ENCODE assay signal across 9 mouse cellular contexts in genomic region chr7:30434238-30434637, GRCm38 (mm10). TPM values are rescaled to one million over a fixed set of nuclear protein-coding genes. Genes with fewer than 3 reads are reported as not detected.
DNase-seq lines count a peak whose midpoint lies in the region; ATAC-seq and TF ChIP-seq lines count a peak whose summit lies in the region.
"Had no signal": no experiment of that assay in that cellular context is flagged by ENCODE, and none has a peak within 500 bp of the region (broad histone marks: within the 10 kb centered on the region; RNA-seq: fewer than 3 reads in every experiment).

No protein-coding gene starts in this region.

- H3K9me3 ChIP-seq in G1E (replicated peaks) = no peaks in the 10 kb centered on the region
- H3K9me3 ChIP-seq: liver, embryonic 15.5 days had no signal

- H3K36me3 ChIP-seq in G1E (replicated peaks) = no peaks in the 10 kb centered on the region
- H3K36me3 ChIP-seq: liver, embryonic 15.5 days had no signal

- no peaks in the 10 kb centered on the region; the same call in 1 of the 2 replicates for H3K27me3 ChIP-seq in G1E (ENCODE audit: insufficient read depth, low read length)

- TF ChIP-seq CTCF in G1E (IDR thresholded peaks at IDR 0.05; ENCODE audit: low read depth, low read length) = no peak

- ATAC-seq in G1E (ENCODE audit: extremely low read depth, insufficient number of reproducible peaks, low FRiP score, poor library complexity, severe bottlenecking) = no peak

- no peaks in the 10 kb centered on the region for H3K4me1 ChIP-seq in G1E (ENCODE audit: insufficient read depth, low read depth, low read length)

- H3K4me3 ChIP-seq in G1E (ENCODE audit: low read depth, low read length) = no peak overlapping the region
- H3K4me3 ChIP-seq: liver, embryonic 15.5 days had no signal

- DNase-seq in kidney, adult 9 months = peak; percentile 49
- no peak for DNase-seq in kidney, adult 11 months
- peak; percentile 48 for DNase-seq in G1E (ENCODE audit: low spot score)
- DNase-seq in c-Kit-positive CD71-positive TER-119-positive erythroid progenitor cells, embryonic 14.5 days (ENCODE audit: low spot score) = peak; percentile 37
- peak; percentile 63 for DNase-seq in lung, postnatal 14 days
- no peak for DNase-seq in layer of hippocampus, adult 9-10 months (ENCODE audit: low spot score)
- no peak for DNase-seq in spleen, adult 18-20 months

RNA-seq across cellular contexts. Expression of gene Aplp1, which starts 11.1 kb away (rescaled TPM):
- not detected in 2 replicates for total RNA-seq in G1E (2014; fragmentation: Nextera tagmentation)
- total RNA-seq in G1E (2017) = 0.49 TPM in 1 of 2 replicates, not detected in the other
- polyA plus RNA-seq in G1E (2012) = not detected in 2 replicates

RNA-seq across cellular contexts. Expression of gene Nfkbid, which starts 12.7 kb away (rescaled TPM):
- total RNA-seq in G1E (2014; fragmentation: Nextera tagmentation) (3.0 and 4.5 TPM in 2 replicates), G1E (2017) (0.98 and 2.1 TPM in 2 replicates)
- polyA plus RNA-seq in G1E (2012) = 4.8 TPM in 2 replicates

RNA-seq across cellular contexts. Expression of gene Hcst, which starts 14.6 kb away (rescaled TPM):
- not detected in 2 replicates for total RNA-seq in G1E (2014; fragmentation: Nextera tagmentation)
- total RNA-seq in G1E (2017) = 2.6 and 3.1 TPM in 2 replicates
- polyA plus RNA-seq in G1E (2012) = 0.25 and 0.55 TPM in 2 replicates

RNA-seq across cellular contexts. Expression of gene Tyrobp, which starts 20.7 kb away (rescaled TPM):
- total RNA-seq in G1E (2014; fragmentation: Nextera tagmentation) (12.9 and 19.6 TPM in 2 replicates), G1E (2017) (92.7 and 101 TPM in 2 replicates)
- polyA plus RNA-seq in G1E (2012) = 4.4 and 12.5 TPM in 2 replicates

RNA-seq across cellular contexts. Expression of gene Kirrel2, which starts 23.3 kb away (rescaled TPM):
- total RNA-seq in G1E (2014; fragmentation: Nextera tagmentation) (not detected in 2 replicates), G1E (2017) (0.35 TPM in 1 of 2 replicates, not detected in the other)
- polyA plus RNA-seq in G1E (2012) = not detected in 2 replicates
- polyA plus RNA-seq: gonadal fat pad, adult 2 months had no signal

Comparison
In these comparisons a context has a peak if more than half of its experiments do, and no peak if none do; other contexts are left out.
1. DNase-seq: peak in kidney, adult 9 months (single experiment), G1E (single experiment), c-Kit-positive CD71-positive TER-119-positive erythroid progenitor cells, embryonic 14.5 days (single experiment) and lung, postnatal 14 days (single experiment); none in kidney, adult 11 months (single experiment), layer of hippocampus, adult 9-10 months (single experiment) and spleen, adult 18-20 months (0 of 2).